Mouse (Mus musculus): ENCODE results near the gene Pth2r. TPM values are rescaled to one million over a fixed set of nuclear protein-coding genes. Genes with fewer than 3 reads are reported as not detected.

The Pth2r gene
- not detected in 2 replicates for polyA plus RNA-seq (2014; fragmentation: Nextera tagmentation; extraction: Ambion mirVana)

GRCm38 (mm10) chr1:65281756-65282155, at the start of gene Pth2r:
Pth2r (plus strand) TSS chr1:65282056.
- no peak for DNase-seq (ENCODE audit: low spot score)
- Histone ChIP-seq H3K9ac (ENCODE audit: low read depth, low read length) (no peak within 1 kb of the TSS), H3K4me3 (ENCODE audit: low read depth, low read length) (no peak within 1 kb of the TSS), H3K27me3 (replicated peaks; ENCODE audit: control insufficient read depth, insufficient read depth, low read length) (no peaks in the 10 kb centered on the region), H3K9me3 (ENCODE audit: control insufficient read depth, low read length) (no peaks in the 10 kb centered on the region), H3K27ac (ENCODE audit: low read depth, low read length) (no peak within 1 kb of the TSS), H3K4me2 (no peak within 1 kb of the TSS), H3K4me1 (replicated peaks; ENCODE audit: control insufficient read depth, insufficient read depth, low read length) (no peaks in the 10 kb centered on the region; the same call in 1 of the 2 replicates), H3K36me3 (ENCODE audit: control insufficient read depth, insufficient read depth, low read length) (no peaks in the 10 kb centered on the region)
- WGBS: 86% methylated on average over 6 of the region's 6 CpGs
- ATAC-seq (replicated peaks; ENCODE audit: low FRiP score): no peak

GRCm38 (mm10) chr1:65237712-65238111, 44.1 kb upstream of the Pth2r start:
- peaks cover 10% of the 10 kb centered on the region for H3K36me3 ChIP-seq (ENCODE audit: control insufficient read depth, insufficient read depth, low read length)
- no peak overlapping the region for H3K4me2 ChIP-seq
- no peak overlapping the region for H3K9ac ChIP-seq (ENCODE audit: low read depth, low read length)
- H3K27ac ChIP-seq (ENCODE audit: low read depth, low read length): no peak overlapping the region
- no peak for DNase-seq (ENCODE audit: low spot score)
- no peaks in the 10 kb centered on the region for H3K27me3 ChIP-seq (replicated peaks; ENCODE audit: control insufficient read depth, insufficient read depth, low read length)
- H3K9me3 ChIP-seq (ENCODE audit: control insufficient read depth, low read length): no peaks in the 10 kb centered on the region
- ATAC-seq (replicated peaks; ENCODE audit: low FRiP score): no peak
- no peak overlapping the region for H3K4me3 ChIP-seq (ENCODE audit: low read depth, low read length)
- 79% methylated on average over 3 of the region's 3 CpGs for WGBS
- no peaks in the 10 kb centered on the region for H3K4me1 ChIP-seq (replicated peaks; ENCODE audit: control insufficient read depth, insufficient read depth, low read length)

GRCm38 (mm10) chr1:65245637-65246036, 36.2 kb upstream of the Pth2r start:
- no peak for ATAC-seq (replicated peaks; ENCODE audit: low FRiP score)
- no peak overlapping the region for H3K4me3 ChIP-seq (ENCODE audit: low read depth, low read length)
- WGBS: 92% methylated on average over 1 of the region's 1 CpGs

GRCm38 (mm10) chr1:65280461-65280860, 1.4 kb upstream of the Pth2r start:
- Histone ChIP-seq H3K27me3 (replicated peaks; ENCODE audit: control insufficient read depth, insufficient read depth, low read length) (no peaks in the 10 kb centered on the region), H3K4me1 (replicated peaks; ENCODE audit: control insufficient read depth, insufficient read depth, low read length) (no peaks in the 10 kb centered on the region; the same call in 1 of the 2 replicates), H3K4me2 (no peak overlapping the region), H3K36me3 (ENCODE audit: control insufficient read depth, insufficient read depth, low read length) (no peaks in the 10 kb centered on the region), H3K9ac (ENCODE audit: low read depth, low read length) (no peak overlapping the region), H3K9me3 (ENCODE audit: control insufficient read depth, low read length) (no peaks in the 10 kb centered on the region), H3K27ac (ENCODE audit: low read depth, low read length) (no peak overlapping the region), H3K4me3 (ENCODE audit: low read depth, low read length) (no peak overlapping the region)
- ATAC-seq (replicated peaks; ENCODE audit: low FRiP score): no peak
- 95% methylated on average over 3 of the region's 3 CpGs for WGBS
- DNase-seq (ENCODE audit: low spot score): no peak

More at GRCm38 (mm10) chr1:65245637-65246036, 36.2 kb upstream of the Pth2r start:
- no peak for DNase-seq (ENCODE audit: low spot score)
- Histone ChIP-seq H3K9me3 (ENCODE audit: control insufficient read depth, low read length) (no peaks in the 10 kb centered on the region), H3K36me3 (ENCODE audit: control insufficient read depth, insufficient read depth, low read length) (peaks cover 10% of the 10 kb centered on the region; the same call in 1 of the 2 replicates), H3K27ac (ENCODE audit: low read depth, low read length) (no peak overlapping the region), H3K4me2 (no peak overlapping the region), H3K27me3 (replicated peaks; ENCODE audit: control insufficient read depth, insufficient read depth, low read length) (no peaks in the 10 kb centered on the region), H3K9ac (ENCODE audit: low read depth, low read length) (no peak overlapping the region), H3K4me1 (replicated peaks; ENCODE audit: control insufficient read depth, insufficient read depth, low read length) (no peaks in the 10 kb centered on the region)

GRCm38 (mm10) chr1:65282766-65283165, 910 bp downstream of the Pth2r start:
- Histone ChIP-seq H3K27ac (ENCODE audit: low read depth, low read length) (no peak overlapping the region), H3K4me3 (ENCODE audit: low read depth, low read length) (no peak overlapping the region), H3K4me2 (no peak overlapping the region), H3K4me1 (replicated peaks; ENCODE audit: control insufficient read depth, insufficient read depth, low read length) (no peaks in the 10 kb centered on the region; the same call in 1 of the 2 replicates), H3K9me3 (ENCODE audit: control insufficient read depth, low read length) (no peaks in the 10 kb centered on the region), H3K27me3 (replicated peaks; ENCODE audit: control insufficient read depth, insufficient read depth, low read length) (no peaks in the 10 kb centered on the region), H3K36me3 (ENCODE audit: control insufficient read depth, insufficient read depth, low read length) (no peaks in the 10 kb centered on the region), H3K9ac (ENCODE audit: low read depth, low read length) (no peak overlapping the region)
- DNase-seq (ENCODE audit: low spot score): no peak
- ATAC-seq (replicated peaks; ENCODE audit: low FRiP score): peak; percentile 39; the same call in 1 of the 2 replicates
- 9% methylated on average over 6 of the region's 6 CpGs for WGBS

GRCm38 (mm10) chr1:65308476-65308875, 26.6 kb downstream of the Pth2r start:
- no peak overlapping the region for H3K27ac ChIP-seq (ENCODE audit: low read depth, low read length)
- DNase-seq (ENCODE audit: low spot score) (no peak), ATAC-seq (replicated peaks; ENCODE audit: low FRiP score) (no peak)
- H3K9ac ChIP-seq (ENCODE audit: low read depth, low read length): no peak overlapping the region
- WGBS: 77% methylated on average over 3 of the region's 3 CpGs
- peaks cover 13% of the 10 kb centered on the region for H3K27me3 ChIP-seq (replicated peaks; ENCODE audit: control insufficient read depth, insufficient read depth, low read length)
- no peaks in the 10 kb centered on the region for H3K36me3 ChIP-seq (ENCODE audit: control insufficient read depth, insufficient read depth, low read length)
- H3K4me3 ChIP-seq (ENCODE audit: low read depth, low read length): no peak overlapping the region
- no peaks in the 10 kb centered on the region; the same call in 1 of the 2 replicates for H3K4me1 ChIP-seq (replicated peaks; ENCODE audit: control insufficient read depth, insufficient read depth, low read length)
- H3K4me2 ChIP-seq: no peak overlapping the region
- no peaks in the 10 kb centered on the region for H3K9me3 ChIP-seq (ENCODE audit: control insufficient read depth, low read length)

- DNase-seq (ENCODE audit: low spot score) (peak; percentile 33), ATAC-seq (replicated peaks; ENCODE audit: low FRiP score) (no peak)
- WGBS: 4% methylated on average over 29 of the region's 29 CpGs
- no peaks in the 10 kb centered on the region for H3K36me3 ChIP-seq (ENCODE audit: control insufficient read depth, insufficient read depth, low read length)
- H3K4me3 ChIP-seq (ENCODE audit: low read depth, low read length): peak overlapping the region; percentile 23; the same call in 1 of the 2 replicates
- peak overlapping the region; percentile 60 for H3K4me2 ChIP-seq
- no peaks in the 10 kb centered on the region; the same call in 1 of the 2 replicates for H3K4me1 ChIP-seq (replicated peaks; ENCODE audit: control insufficient read depth, insufficient read depth, low read length)
- H3K9me3 ChIP-seq (ENCODE audit: control insufficient read depth, low read length): no peaks in the 10 kb centered on the region
- peaks cover 13% of the 10 kb centered on the region for H3K27me3 ChIP-seq (replicated peaks; ENCODE audit: control insufficient read depth, insufficient read depth, low read length)
- no peak overlapping the region for H3K27ac ChIP-seq (ENCODE audit: low read depth, low read length)
- H3K9ac ChIP-seq (ENCODE audit: low read depth, low read length): no peak overlapping the region
Observed at GRCm38 (mm10) chr1:65311214-65311933, 29.5 kb downstream of the Pth2r start.

- Histone ChIP-seq H3K4me1 (replicated peaks; ENCODE audit: control insufficient read depth, insufficient read depth, low read length) (no peaks in the 10 kb centered on the region; the same call in 1 of the 2 replicates), H3K36me3 (ENCODE audit: control insufficient read depth, insufficient read depth, low read length) (no peaks in the 10 kb centered on the region), H3K27ac (ENCODE audit: low read depth, low read length) (no peak overlapping the region), H3K9ac (ENCODE audit: low read depth, low read length) (no peak overlapping the region), H3K9me3 (ENCODE audit: control insufficient read depth, low read length) (no peaks in the 10 kb centered on the region), H3K4me3 (ENCODE audit: low read depth, low read length) (no peak overlapping the region), H3K27me3 (replicated peaks; ENCODE audit: control insufficient read depth, insufficient read depth, low read length) (peaks cover 13% of the 10 kb centered on the region), H3K4me2 (peak overlapping the region; percentile 60; the same call in 1 of the 2 replicates)
- 12% methylated on average over 7 of the region's 7 CpGs for WGBS
- DNase-seq (ENCODE audit: low spot score) (no peak), ATAC-seq (replicated peaks; ENCODE audit: low FRiP score) (no peak)
Observed at GRCm38 (mm10) chr1:65312118-65312517, 30.3 kb downstream of the Pth2r start.

- DNase-seq (ENCODE audit: low spot score) (no peak), ATAC-seq (replicated peaks; ENCODE audit: low FRiP score) (no peak)
- Histone ChIP-seq H3K4me2 (no peak overlapping the region), H3K27me3 (replicated peaks; ENCODE audit: control insufficient read depth, insufficient read depth, low read length) (peaks cover 13% of the 10 kb centered on the region), H3K9me3 (ENCODE audit: control insufficient read depth, low read length) (no peaks in the 10 kb centered on the region), H3K4me3 (ENCODE audit: low read depth, low read length) (no peak overlapping the region), H3K36me3 (ENCODE audit: control insufficient read depth, insufficient read depth, low read length) (no peaks in the 10 kb centered on the region), H3K27ac (ENCODE audit: low read depth, low read length) (no peak overlapping the region), H3K9ac (ENCODE audit: low read depth, low read length) (no peak overlapping the region), H3K4me1 (replicated peaks; ENCODE audit: control insufficient read depth, insufficient read depth, low read length) (no peaks in the 10 kb centered on the region; the same call in 1 of the 2 replicates)
- WGBS: 54% methylated on average over 2 of the region's 2 CpGs
Observed at GRCm38 (mm10) chr1:65312896-65313295, 31.0 kb downstream of the Pth2r start.

All from liver, embryonic 11.5 days (tissue).